Mouse (Mus musculus) neutrophil, adult 59 days (primary cell): ENCODE data around the gene Vmn1r74. TPM values are rescaled to one million over a fixed set of nuclear protein-coding genes. Genes with fewer than 3 reads are reported as not detected.

Source experiments
- total RNA-seq, 2 experiments: library from RNA; stranded (reverse); gene quantifications; 1 replicate in 1 of 2; 2 replicates in 1 of 2; pipeline ENCODE4 v1.2.4; 2023

Gene Vmn1r74
- not detected for total RNA-seq

DNA sequence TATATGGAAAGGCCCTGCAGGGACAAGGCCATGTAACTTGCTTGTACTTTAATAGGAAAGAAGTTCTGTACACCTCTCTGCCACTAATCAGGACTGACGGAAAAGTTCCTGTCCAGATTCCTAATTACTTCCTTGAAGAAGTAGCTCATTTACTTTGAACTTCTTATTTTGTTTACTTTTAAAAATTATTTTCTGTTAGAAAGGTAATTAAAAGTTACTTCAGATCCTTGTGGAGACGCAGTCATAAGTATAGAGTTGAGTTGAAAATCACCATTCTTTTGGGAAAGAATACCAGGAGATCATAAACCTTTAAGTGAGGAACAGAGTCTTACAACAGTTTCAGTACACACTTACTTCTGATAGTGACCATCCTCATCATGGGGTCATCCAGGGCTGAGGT lies at the start of gene Vmn1r74:
TSS of gene Vmn1r74 (plus strand) at position 301 of the 400 bp plus-strand sequence.

DNA sequence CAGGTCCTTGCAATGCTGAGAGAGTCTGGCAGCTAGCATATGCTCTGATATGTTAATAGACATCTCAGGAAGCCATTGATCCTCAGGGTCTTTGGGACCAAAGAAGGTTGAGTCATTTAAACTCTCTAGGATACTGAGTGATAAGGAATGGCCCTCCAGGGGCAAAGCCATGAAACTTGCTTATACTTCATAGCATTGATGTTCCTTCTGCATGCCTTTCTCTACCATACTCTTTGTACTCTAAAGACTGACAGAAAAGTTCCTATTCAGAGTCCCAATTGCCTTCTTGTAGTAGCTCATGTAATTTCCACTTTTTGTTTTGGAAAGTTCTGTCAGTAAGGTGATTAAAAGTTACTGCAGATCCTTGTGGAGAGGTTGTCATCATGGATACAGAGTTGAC lies 40.5 kb downstream of the Vmn1r74 start, which contains the start of gene Vmn1r75:
TSS of gene Vmn1r75 (plus strand) at position 301 of the 400 bp plus-strand sequence.

Other genes starting within 250 kb of the Vmn1r74 start
- gene Zscan4-ps3, start 224.7 kb upstream of the Vmn1r74 start, total RNA-seq = not detected
- under 1 TPM; 0.13 to 0.27 TPM for gene Vmn1r72, start 153.8 kb upstream of the Vmn1r74 start, total RNA-seq
- gene Vmn1r73, start 103.7 kb upstream of the Vmn1r74 start, total RNA-seq = not detected
- gene Vmn1r75, start 40.6 kb downstream of the Vmn1r74 start, total RNA-seq = not detected
- not detected for gene Vmn1r76, start 104.2 kb downstream of the Vmn1r74 start, total RNA-seq
- gene Vmn1r77, start 202.8 kb downstream of the Vmn1r74 start, total RNA-seq = not detected